Mouse (Mus musculus) thymus, postnatal 4 days (tissue): ENCODE data around the gene Apoa2.
A peak's percentile ranks its signal among the peaks of the same experiment; 100 is the strongest.
"Not testable (repeated sequence)": the region's sequence is repeated elsewhere in the genome, so short reads cannot be mapped to it uniquely, and the experiment has no call there.

Experiments used
- DNase-seq: peaks from one replicate; pipeline ENCODE4 v3.0.0; 2021

Apoa2 gene

GRCm38 (mm10) chr1:171237438-171237837 lies 12.6 kb downstream of the Apoa2 start:
- DNase-seq = no peak

GRCm38 (mm10) chr1:171238463-171238862 lies 13.6 kb downstream of the Apoa2 start:
- peak; percentile 76 for DNase-seq

- DNase-seq = no peak
Measured at GRCm38 (mm10) chr1:171239992-171240744, 15.3 kb downstream of the Apoa2 start.

- DNase-seq = no peak
Measured at GRCm38 (mm10) chr1:171240911-171241310, 16.1 kb downstream of the Apoa2 start.

GRCm38 (mm10) chr1:171241952-171242351 lies 17.1 kb downstream of the Apoa2 start:
- DNase-seq = not testable (repeated sequence)

GRCm38 (mm10) chr1:171245353-171245752 lies 20.5 kb downstream of the Apoa2 start:
- no peak for DNase-seq

GRCm38 (mm10) chr1:171246709-171247452 lies 22.0 kb downstream of the Apoa2 start:
- peak; percentile 98 for DNase-seq

- DNase-seq = peak; percentile 57
Measured at GRCm38 (mm10) chr1:171247453-171247841, 22.6 kb downstream of the Apoa2 start.

- no peak for DNase-seq
Measured at GRCm38 (mm10) chr1:171247916-171248315, 23.1 kb downstream of the Apoa2 start.

- no peak for DNase-seq
Measured at GRCm38 (mm10) chr1:171248386-171249226, 23.8 kb downstream of the Apoa2 start.

GRCm38 (mm10) chr1:171249913-171250600 lies 25.2 kb downstream of the Apoa2 start, which contains the start of gene Adamts4:
TSS of gene Adamts4 (plus strand) at chr1:171250421.
- no peak for DNase-seq

- no peak for DNase-seq
Measured at GRCm38 (mm10) chr1:171250680-171251593, 26.1 kb downstream of the Apoa2 start, which contains the start of gene Ndufs2. TSS of gene Ndufs2 (minus strand) at chr1:171251388.

GRCm38 (mm10) chr1:171251594-171252324 lies 26.9 kb downstream of the Apoa2 start:
- peak; percentile 42 for DNase-seq

GRCm38 (mm10) chr1:171252415-171252814 lies 27.6 kb downstream of the Apoa2 start:
- DNase-seq = no peak

- no peak for DNase-seq
Measured at GRCm38 (mm10) chr1:171256095-171256818, 31.4 kb downstream of the Apoa2 start.

- DNase-seq = peak; percentile 73
Measured at GRCm38 (mm10) chr1:171256937-171257548, 32.2 kb downstream of the Apoa2 start.

GRCm38 (mm10) chr1:171257781-171258180 lies 32.9 kb downstream of the Apoa2 start:
- DNase-seq = no peak

- DNase-seq = no peak
Measured at GRCm38 (mm10) chr1:171258921-171259320, 34.1 kb downstream of the Apoa2 start.

GRCm38 (mm10) chr1:171260316-171260715 lies 35.5 kb downstream of the Apoa2 start:
- DNase-seq = no peak
